Mouse (Mus musculus) cerebellum, adult 2 months (tissue): ENCODE data around the gene Tmem170.

Experiments
- CTCF ChIP-seq: fragments of 200-500 bp; IDR thresholded peaks from 2 replicates; pipeline ENCODE4 v1.5.1; 2011; ENCODE audit warnings: low read depth, mild to moderate bottlenecking, control low read depth, low read length, moderate library complexity, borderline replicate concordance; ENCODE audit not compliant: insufficient read depth
- POLR2A ChIP-seq: fragments of 200-500 bp; IDR thresholded peaks from 2 replicates; pipeline ENCODE4 v1.6.1; 2011; ENCODE audit warnings: low read length, control low read depth, borderline replicate concordance; ENCODE audit not compliant: insufficient read depth

GRCm38 (mm10) chr8:111875758-111876157, 792 bp downstream of the Tmem170 start:
- TF ChIP-seq POLR2A = no peak
- TF ChIP-seq CTCF = no peak
